Mouse (Mus musculus) MEL (cell line): Measurements from ENCODE around the gene Edf1. TPM values are rescaled to one million over a fixed set of nuclear protein-coding genes. Genes with fewer than 3 reads are reported as not detected.

Source experiments
- DNase-seq: peaks from one replicate; pipeline ENCODE4 v3.0.0; 2011; ENCODE audit warnings: low read depth, low spot score
- H3K27ac ChIP-seq: 2 replicates; pipeline ENCODE4 v1.5.1; 2012; ENCODE audit warnings: low read depth, mild to moderate bottlenecking, control low read depth, low read length, moderate library complexity; ENCODE audit not compliant: control insufficient read depth
- H3K27me3 ChIP-seq, 2 experiments: fragments of 150-350 bp in 1 of 2; sonication (generic) in 1 of 2; 2 replicates each; pipeline ENCODE4 v1.6.1; 2012; ENCODE audit warnings: low read length in 2 of 2, mild to moderate bottlenecking in 2 of 2, improper control_type of control experiment in 1 of 2, moderate library complexity in 1 of 2; ENCODE audit not compliant: insufficient read depth in 2 of 2, control insufficient read depth in 1 of 2
- H3K36me3 ChIP-seq, 2 experiments: 2 replicates each; pipeline ENCODE4 v1.6.1; 2012 to 2014; ENCODE audit warnings: low read length in 2 of 2, improper control_type of control experiment in 1 of 2, inconsistent platforms in 1 of 2, mild to moderate bottlenecking in 1 of 2; ENCODE audit not compliant: insufficient read depth in 2 of 2, control insufficient read depth in 1 of 2
- H3K4me1 ChIP-seq, 2 experiments: fragments of 150-350 bp in 1 of 2; sonication (generic) in 1 of 2; 2 replicates each; pipeline ENCODE4 v1.6.1; 2012; ENCODE audit warnings: low read length in 2 of 2, improper control_type of control experiment in 1 of 2, mild to moderate bottlenecking in 1 of 2; ENCODE audit not compliant: insufficient read depth in 2 of 2, control insufficient read depth in 1 of 2
- H3K4me3 ChIP-seq, 2 experiments: fragments of 150-350 bp in 1 of 2; sonication (generic) in 1 of 2; 2 replicates each; pipeline ENCODE4 v1.5.1; 2012; ENCODE audit warnings: low read depth in 2 of 2, low read length in 2 of 2, mild to moderate bottlenecking in 2 of 2, moderate library complexity in 2 of 2, control low read depth in 1 of 2, improper control_type of control experiment in 1 of 2; ENCODE audit not compliant: control insufficient read depth in 1 of 2, insufficient read depth in 1 of 2
- H3K79me2 ChIP-seq: 2 replicates; pipeline ENCODE4 v1.6.1; 2012; ENCODE audit warnings: mild to moderate bottlenecking, low read length, moderate library complexity; ENCODE audit not compliant: control insufficient read depth, poor library complexity, insufficient read depth
- H3K9ac ChIP-seq: 2 replicates; pipeline ENCODE4 v1.6.1; 2012; ENCODE audit warnings: low read depth, mild to moderate bottlenecking, control low read depth, low read length, moderate library complexity; ENCODE audit not compliant: control insufficient read depth, poor library complexity, severe bottlenecking
- H3K9me3 ChIP-seq: fragments of 150-350 bp; sonication (generic); replicated peaks from 2 replicates; pipeline ENCODE4 v1.6.1; 2012; ENCODE audit warnings: mild to moderate bottlenecking, low read length, improper control_type of control experiment, moderate library complexity; ENCODE audit not compliant: insufficient read depth
- CHD1 ChIP-seq: IDR thresholded peaks from 2 replicates; pipeline ENCODE4 v1.6.1; 2012; ENCODE audit warnings: low read depth, mild to moderate bottlenecking, inconsistent platforms, low read length, improper control_type of control experiment
- CHD2 ChIP-seq: IDR thresholded peaks from 2 replicates; pipeline ENCODE4 v1.6.1; 2011; ENCODE audit warnings: low read length, improper control_type of control experiment
- CTCF ChIP-seq, 3 experiments: IDR thresholded peaks in 2 of 3; conservative IDR thresholded peaks in 1 of 3; 2 replicates each; pipeline ENCODE4 v1.5.1; 2011 to 2012; ENCODE audit warnings: low read length in 3 of 3, low read depth in 2 of 3, mild to moderate bottlenecking in 2 of 3, improper control_type of control experiment in 1 of 3, inconsistent platforms in 1 of 3, mixed read lengths in 1 of 3, moderate library complexity in 1 of 3; ENCODE audit not compliant: control insufficient read depth in 1 of 3, insufficient read depth in 1 of 3, poor library complexity in 1 of 3, severe bottlenecking in 1 of 3
- ELF1 ChIP-seq: IDR thresholded peaks from 2 replicates; pipeline ENCODE4 v1.6.1; 2014; ENCODE audit warnings: low read depth, mild to moderate bottlenecking, inconsistent platforms, low read length, improper control_type of control experiment, moderate library complexity
- EP300 ChIP-seq, 2 experiments: IDR thresholded peaks; 2 replicates each; pipeline ENCODE4 v1.6.1; 2011; ENCODE audit warnings: improper control_type of control experiment in 2 of 2, low read length in 2 of 2, low read depth in 1 of 2, mild to moderate bottlenecking in 1 of 2
- HCFC1 ChIP-seq: IDR thresholded peaks from 2 replicates; pipeline ENCODE4 v1.6.1; 2012; ENCODE audit warnings: low read depth, mild to moderate bottlenecking, inconsistent platforms, low read length, improper control_type of control experiment, moderate library complexity
- MEF2A ChIP-seq: IDR thresholded peaks from 2 replicates; pipeline ENCODE4 v1.6.1; 2014; ENCODE audit warnings: low read depth, mild to moderate bottlenecking, inconsistent platforms, low read length, improper control_type of control experiment; ENCODE audit not compliant: poor library complexity, insufficient replicate concordance, severe bottlenecking; ENCODE audit errors: extremely low read depth
- MYC ChIP-seq: IDR thresholded peaks from 2 replicates; pipeline ENCODE4 v1.6.1; 2011; ENCODE audit warnings: low read depth, mild to moderate bottlenecking, low read length, improper control_type of control experiment, moderate library complexity
- NELFE ChIP-seq: IDR thresholded peaks from 2 replicates; pipeline ENCODE4 v1.6.1; 2011; ENCODE audit warnings: low read depth, low read length, improper control_type of control experiment
- POLR2AphosphoS2 ChIP-seq: IDR thresholded peaks from 2 replicates; pipeline ENCODE4 v1.6.1; 2011; ENCODE audit warnings: low read length, improper control_type of control experiment
- RAD21 ChIP-seq: IDR thresholded peaks from 2 replicates; pipeline ENCODE4 v1.6.1; 2011; ENCODE audit warnings: mild to moderate bottlenecking, low read depth, low read length, improper control_type of control experiment
- SMC3 ChIP-seq: IDR thresholded peaks from 2 replicates; pipeline ENCODE4 v1.6.1; 2011; ENCODE audit warnings: low read depth, low read length, improper control_type of control experiment
- TBP ChIP-seq: IDR thresholded peaks from 2 replicates; pipeline ENCODE4 v1.8.0; 2011; ENCODE audit warnings: low read depth, low read length, improper control_type of control experiment
- USF1 ChIP-seq: IDR thresholded peaks from 2 replicates; pipeline ENCODE4 v1.6.1; 2014; ENCODE audit warnings: low read depth, mild to moderate bottlenecking, inconsistent platforms, low read length, improper control_type of control experiment, moderate library complexity
- USF2 ChIP-seq, 2 experiments: IDR thresholded peaks; 2 replicates each; pipeline ENCODE4 v1.6.1; 2011 to 2012; ENCODE audit warnings: improper control_type of control experiment in 2 of 2, low read length in 2 of 2, borderline replicate concordance in 1 of 2, inconsistent platforms in 1 of 2, low read depth in 1 of 2, mild to moderate bottlenecking in 1 of 2; ENCODE audit not compliant: insufficient read depth in 1 of 2
- ZC3H11A ChIP-seq: IDR thresholded peaks from 2 replicates; pipeline ENCODE4 v1.6.1; 2012; ENCODE audit warnings: low read depth, mild to moderate bottlenecking, inconsistent platforms, low read length, improper control_type of control experiment
- ZMIZ1 ChIP-seq: IDR thresholded peaks from 2 replicates; pipeline ENCODE4 v1.6.1; 2012; ENCODE audit warnings: low read depth, mild to moderate bottlenecking, inconsistent platforms, low read length, improper control_type of control experiment, moderate library complexity
- ZNF384 ChIP-seq: IDR thresholded peaks from 2 replicates; pipeline ENCODE4 v1.6.1; 2012; ENCODE audit warnings: low read depth, mild to moderate bottlenecking, inconsistent platforms, low read length, improper control_type of control experiment
- polyA plus RNA-seq, 2 experiments: library from polyadenylated mRNA; stranded (reverse) in 1 of 2; unstranded in 1 of 2; fragments of >175 nt in 1 of 2; fragments of >200 nt in 1 of 2; gene quantifications; 2 replicates each; pipeline versions ENCODE4 v1.2.1 to v1.2.4; 2012; ENCODE audit warnings: low replicate concordance in 2 of 2, low read depth in 1 of 2; ENCODE audit not compliant: insufficient read length in 2 of 2, insufficient read depth in 1 of 2, missing spikeins in 1 of 2
- total RNA-seq: library from RNA; depleted of rRNA; stranded (reverse); fragments of 300-350 nt; gene quantifications from 2 replicates; pipeline ENCODE4 v1.2.3, GENCODE M21; 2012

Gene Edf1
- total and polyA plus RNA-seq, 3 experiments: 142 to 318 TPM; not detected in 1

GRCm38 (mm10) chr2:25596765-25597510, 39.3 kb downstream of the Edf1 start:
- Histone ChIP-seq H3K79me2 (no peaks in the 10 kb centered on the region), H3K9ac (no peak overlapping the region), H3K27me3 (no peaks in the 10 kb centered on the region), H3K4me3 (no peak overlapping the region), H3K9me3 (no peaks in the 10 kb centered on the region), H3K36me3 (peaks cover 0 to 15% of the 10 kb centered on the region in 2 experiments; a peak in 2 of 4 replicates), H3K27ac (no peak overlapping the region), H3K4me1 (no peaks in the 10 kb centered on the region)
- TF ChIP-seq NELFE (no peak), SMC3 (no peak), CTCF (IDR thresholded peaks at IDR 0.05 in 2 of 3, conservative IDR thresholded peaks at IDR 0.05 in 1 of 3; ENCODE audit: control insufficient read depth in 1 of 3, insufficient read depth in 1 of 3, low read depth in 2 of 3, low read length in 3 of 3, poor library complexity in 1 of 3, severe bottlenecking in 1 of 3) (no peak), HCFC1 (no peak), EP300 (IDR thresholded peaks at IDR 0.05; ENCODE audit: low read depth in 1 of 2, low read length in 2 of 2) (no peak), ELF1 (no peak)
- no peak for DNase-seq

- DNase-seq: no peak
These were observed 41.1 kb downstream of the Edf1 start for GRCm38 (mm10) chr2:25598749-25599148.

GRCm38 (mm10) chr2:25600037-25600436, 42.4 kb downstream of the Edf1 start:
- H3K4me1 ChIP-seq: no peaks in the 10 kb centered on the region
- no peak overlapping the region for H3K27ac ChIP-seq
- no peaks in the 10 kb centered on the region for H3K9me3 ChIP-seq
- H3K9ac ChIP-seq: no peak overlapping the region
- H3K36me3 ChIP-seq: peaks cover 0 to 14% of the 10 kb centered on the region in 2 experiments; a peak in 2 of 4 replicates
- H3K79me2 ChIP-seq: peaks cover 3% of the 10 kb centered on the region
- DNase-seq: no peak
- TF ChIP-seq RAD21 (no peak), TBP (no peak), SMC3 (no peak), ZNF384 (no peak), USF2 (IDR thresholded peaks at IDR 0.05; ENCODE audit: borderline replicate concordance in 1 of 2, insufficient read depth in 1 of 2, low read depth in 1 of 2, low read length in 2 of 2) (no peak), MEF2A (no peak), HCFC1 (no peak), ZC3H11A (no peak)
- no peaks in the 10 kb centered on the region for H3K27me3 ChIP-seq
- no peak overlapping the region for H3K4me3 ChIP-seq

More at GRCm38 (mm10) chr2:25598749-25599148, 41.1 kb downstream of the Edf1 start:
- Histone ChIP-seq H3K27me3 (no peaks in the 10 kb centered on the region), H3K27ac (no peak overlapping the region), H3K9me3 (no peaks in the 10 kb centered on the region), H3K9ac (no peak overlapping the region), H3K36me3 (peaks cover 0 to 15% of the 10 kb centered on the region in 2 experiments; a peak in 2 of 4 replicates)
- TF ChIP-seq CHD2 (no peak), POLR2AphosphoS2 (no peak), USF1 (no peak), CHD1 (no peak), ZMIZ1 (no peak), MYC (no peak)
- TF ChIP-seq, all 39 proteins: peak for 0
- Histone ChIP-seq H3K4me3 (no peak overlapping the region), H3K4me1 (no peaks in the 10 kb centered on the region), H3K79me2 (no peaks in the 10 kb centered on the region; the same call in 1 of the 2 replicates)
